Mouse (Mus musculus): ENCODE results near the gene Coq2. TPM values are rescaled to one million over a fixed set of nuclear protein-coding genes. Genes with fewer than 3 reads are reported as not detected.

Coq2 gene
- polyA plus RNA-seq, 1 experiment: 69.9 TPM

GRCm38 (mm10) chr5:100673745-100674486 lies 1.0 kb downstream of the Coq2 start:
- TF ChIP-seq GATA1 (IDR thresholded peaks at IDR 0.05; ENCODE audit: low read length): no peak

- TF ChIP-seq GATA1 (IDR thresholded peaks at IDR 0.05; ENCODE audit: low read length): no peak
Observed at GRCm38 (mm10) chr5:100672403-100672802, 2.5 kb downstream of the Coq2 start.

- TF ChIP-seq GATA1 (IDR thresholded peaks at IDR 0.05; ENCODE audit: low read length): no peak
Observed at GRCm38 (mm10) chr5:100671897-100672296, 3.0 kb downstream of the Coq2 start.

DNA sequence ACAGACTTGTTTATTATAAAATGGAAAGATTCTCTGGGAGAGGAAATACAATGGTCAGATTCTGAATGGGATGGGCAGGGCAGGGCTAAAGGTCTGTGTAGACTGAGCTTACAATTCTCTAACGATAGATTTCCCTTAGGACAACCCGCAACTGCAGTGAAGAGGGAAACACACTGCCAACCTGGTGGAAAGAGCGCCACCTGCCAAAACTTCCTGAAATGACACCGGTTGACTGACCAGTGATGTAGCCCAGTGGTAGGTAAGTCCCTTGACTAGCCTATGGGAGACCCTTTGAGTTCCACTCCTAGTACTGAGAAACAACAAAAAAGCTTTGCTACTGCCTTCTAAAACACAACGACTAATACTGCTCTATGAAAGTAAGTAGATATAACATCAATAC lies 3.5 kb downstream of the Coq2 start:
- TF ChIP-seq GATA1 (IDR thresholded peaks at IDR 0.05; ENCODE audit: low read length): no peak

DNA sequence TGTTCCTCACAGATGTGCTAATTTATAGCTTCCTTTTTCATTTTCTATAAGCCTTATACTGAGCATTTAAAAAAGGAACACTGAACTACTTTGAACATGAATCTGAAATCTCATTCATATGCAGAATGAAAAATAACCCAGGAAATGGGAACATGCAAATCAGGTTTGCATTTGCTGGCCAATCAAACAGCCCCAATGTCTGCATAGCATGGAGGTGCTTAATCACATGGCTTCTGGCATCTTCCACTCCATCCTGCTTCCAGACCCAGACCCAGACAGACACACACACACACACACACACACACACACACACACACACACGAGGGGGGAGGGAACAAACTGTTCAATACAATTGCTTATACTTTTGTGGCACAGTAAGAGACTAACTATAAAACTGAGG lies 8.0 kb downstream of the Coq2 start:
- TF ChIP-seq GATA1 (IDR thresholded peaks at IDR 0.05; ENCODE audit: low read length): no peak

- TF ChIP-seq GATA1 (IDR thresholded peaks at IDR 0.05; ENCODE audit: low read length): no peak
Observed at GRCm38 (mm10) chr5:100663854-100664253, 11.1 kb downstream of the Coq2 start.

DNA sequence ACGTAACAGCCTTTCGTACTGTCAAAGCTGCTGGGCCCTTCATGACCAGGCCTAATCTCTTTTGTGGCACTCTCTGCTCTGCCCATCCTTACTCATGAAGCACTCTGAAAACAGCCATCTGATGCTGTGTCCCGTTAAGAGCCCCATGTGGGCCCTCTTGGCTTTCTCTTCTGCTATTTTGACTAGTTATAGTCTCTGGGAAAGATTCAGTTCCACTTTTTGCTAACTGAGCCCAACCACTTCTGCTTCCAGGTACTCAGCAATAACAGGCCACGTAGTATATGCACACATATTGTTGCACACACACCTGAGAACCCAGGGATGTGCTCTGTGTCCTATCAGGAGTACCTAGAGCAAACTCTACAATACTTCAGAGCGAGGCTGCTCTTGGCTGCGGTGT lies 11.9 kb downstream of the Coq2 start:
- TF ChIP-seq GATA1 (IDR thresholded peaks at IDR 0.05; ENCODE audit: low read length): no peak

DNA sequence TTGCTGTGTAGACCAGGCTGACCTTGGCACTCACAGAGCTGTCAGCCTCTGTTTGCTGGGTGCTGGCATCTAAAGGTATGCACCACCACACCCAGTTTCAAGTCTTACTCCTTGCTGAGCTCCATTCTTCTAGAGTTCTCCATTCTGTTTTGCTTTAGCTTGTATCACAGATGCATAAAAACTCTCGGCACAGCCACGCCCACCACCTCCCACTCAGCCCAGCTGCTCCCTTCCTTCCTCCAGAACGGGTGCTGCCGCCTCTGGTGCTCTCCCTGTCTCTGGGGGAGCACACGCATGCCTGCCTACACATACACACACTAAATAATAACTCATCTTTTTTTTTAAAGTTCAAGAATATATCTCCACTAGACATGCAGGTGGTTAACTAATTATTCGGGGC lies 16.5 kb downstream of the Coq2 start:
- TF ChIP-seq GATA1 (IDR thresholded peaks at IDR 0.05; ENCODE audit: low read length): no peak

- no peak for TF ChIP-seq GATA1 (IDR thresholded peaks at IDR 0.05; ENCODE audit: low read length)
Observed at GRCm38 (mm10) chr5:100656352-100656751, 18.6 kb downstream of the Coq2 start.

DNA sequence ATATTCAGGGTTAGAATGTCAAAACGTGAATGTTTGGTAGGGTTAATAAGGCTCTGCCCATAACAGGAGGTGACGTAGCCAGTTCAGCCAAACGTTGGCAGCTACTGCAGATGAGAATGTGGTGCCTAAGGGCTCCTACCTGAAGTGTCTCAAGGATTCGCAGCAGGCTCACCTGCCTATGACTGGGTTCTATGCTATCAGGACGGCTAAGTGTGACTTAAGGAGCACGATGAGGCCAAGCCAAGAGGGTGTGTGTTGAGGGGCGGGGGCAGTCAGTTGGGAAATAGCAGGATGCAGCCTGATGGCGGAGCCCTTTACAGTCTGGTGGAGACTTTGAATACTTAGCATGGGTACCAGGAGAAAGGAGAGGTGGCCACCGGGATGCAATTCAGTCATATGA lies 22.6 kb downstream of the Coq2 start:
- no peak for TF ChIP-seq GATA1 (IDR thresholded peaks at IDR 0.05; ENCODE audit: low read length)

DNA sequence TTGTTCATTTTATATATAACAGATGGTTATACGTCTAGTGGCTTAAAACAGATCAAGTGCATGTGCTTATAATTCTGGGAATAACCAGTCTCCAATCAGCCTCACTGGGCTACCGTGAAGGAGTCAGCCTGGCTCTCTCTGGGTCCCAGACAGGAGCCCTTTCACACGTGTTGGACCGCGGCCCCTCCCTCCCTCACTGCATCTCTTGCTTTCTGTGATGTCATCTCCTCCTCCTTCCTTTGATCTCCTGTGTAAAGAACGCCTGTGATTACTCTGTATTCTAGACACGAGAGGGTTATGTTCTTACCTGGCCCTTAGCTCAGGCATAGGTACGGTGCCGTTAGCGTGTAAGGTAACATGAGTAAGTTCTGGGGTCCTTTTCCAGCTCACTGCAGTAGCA lies 23.5 kb downstream of the Coq2 start:
- no peak for TF ChIP-seq GATA1 (IDR thresholded peaks at IDR 0.05; ENCODE audit: low read length)

- no peak for TF ChIP-seq GATA1 (IDR thresholded peaks at IDR 0.05; ENCODE audit: low read length)
Observed at GRCm38 (mm10) chr5:100650969-100651368, 24.0 kb downstream of the Coq2 start.

GRCm38 (mm10) chr5:100648546-100648945 lies 26.4 kb downstream of the Coq2 start:
- TF ChIP-seq GATA1 (IDR thresholded peaks at IDR 0.05; ENCODE audit: low read length): no peak

DNA sequence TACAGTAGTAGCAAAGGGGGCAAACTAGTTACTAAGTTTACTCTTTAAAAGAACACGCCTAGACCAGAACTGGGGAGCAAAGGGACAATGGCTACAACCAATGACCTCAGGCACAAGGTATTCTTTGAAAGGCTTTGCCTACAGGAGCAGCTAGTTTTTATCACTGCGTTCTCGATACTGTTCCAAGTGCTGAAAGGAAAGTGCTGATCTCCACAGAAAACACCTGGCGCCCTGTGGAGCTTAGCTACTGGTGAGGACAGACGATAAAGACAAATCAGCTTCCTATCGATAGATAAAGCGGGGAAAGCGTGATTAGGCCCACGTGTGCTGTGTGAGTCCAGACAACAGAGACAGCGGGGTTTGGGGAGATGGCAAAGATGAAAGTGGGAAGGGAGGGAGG lies 26.9 kb downstream of the Coq2 start:
- peak; percentile 23 for TF ChIP-seq GATA1 (IDR thresholded peaks at IDR 0.05; ENCODE audit: low read length)

GRCm38 (mm10) chr5:100646558-100646957 lies 28.4 kb downstream of the Coq2 start:
- TF ChIP-seq GATA1 (IDR thresholded peaks at IDR 0.05; ENCODE audit: low read length): no peak

DNA sequence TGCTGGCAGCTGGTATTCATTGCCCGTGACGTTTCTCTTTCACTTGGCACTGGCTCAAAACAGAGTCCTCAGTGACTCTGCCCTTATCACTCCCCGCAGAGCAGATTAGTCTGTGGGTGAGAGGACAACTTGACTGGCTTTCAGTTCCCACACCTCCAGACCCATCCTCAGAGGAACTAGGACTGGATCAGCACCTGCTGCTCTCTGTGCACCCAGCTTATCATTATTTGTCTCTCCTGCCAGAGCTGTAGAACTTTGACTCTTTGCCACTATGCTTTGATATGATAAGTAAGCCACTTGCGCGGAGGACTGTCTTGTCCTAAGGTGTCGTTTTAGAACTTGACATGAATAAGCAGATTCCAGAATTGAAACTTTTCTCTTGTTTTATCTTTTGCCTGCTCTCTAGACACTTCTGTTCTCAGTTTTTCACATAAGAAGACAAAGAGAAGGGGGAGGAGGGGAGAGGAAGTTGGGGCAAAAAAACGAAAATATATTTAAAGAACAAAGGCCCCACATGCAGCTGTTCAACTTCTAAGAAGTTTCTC lies 30.9 kb downstream of the Coq2 start:
- peak; percentile 94 for TF ChIP-seq GATA1 (IDR thresholded peaks at IDR 0.05; ENCODE audit: low read length)

DNA sequence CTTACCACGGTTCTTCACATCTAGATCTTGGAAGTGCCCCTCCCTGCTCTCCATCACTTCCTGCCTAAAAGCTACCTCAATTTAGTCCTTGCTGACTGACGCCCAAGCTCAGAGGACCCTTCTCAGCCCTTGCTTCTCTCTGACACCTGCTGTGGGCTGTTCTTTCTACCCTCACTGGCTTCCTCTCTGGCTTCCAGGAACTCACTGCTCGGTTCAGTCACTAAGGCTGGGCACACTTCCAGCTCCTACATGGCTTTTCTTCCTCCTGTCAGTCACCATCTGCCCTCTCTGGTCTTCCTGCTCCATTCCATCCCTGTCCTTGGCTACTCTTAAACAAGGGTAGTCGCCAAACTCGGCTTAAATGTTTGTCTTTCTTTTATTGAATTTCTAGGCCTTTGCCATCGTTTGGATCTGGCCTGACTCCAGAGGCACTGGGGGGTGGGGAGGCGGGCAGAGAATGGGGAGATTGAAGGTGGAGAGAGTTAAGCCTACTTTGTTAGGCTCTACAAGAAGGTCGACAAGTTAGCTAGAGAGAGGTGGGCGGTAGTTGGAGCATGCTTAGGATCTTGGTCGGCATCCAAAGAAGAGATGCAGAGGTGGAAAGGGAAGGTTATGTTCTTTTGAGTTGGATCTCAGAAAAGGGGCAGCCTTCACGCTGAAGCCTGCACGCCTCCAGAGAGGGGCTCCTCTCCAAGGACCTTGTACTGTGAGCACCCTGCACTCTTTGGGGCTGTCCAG lies 31.5 kb downstream of the Coq2 start:
- no peak for TF ChIP-seq GATA1 (IDR thresholded peaks at IDR 0.05; ENCODE audit: low read length)
